Mouse (Mus musculus): ENCODE results near the gene Stx2.

Gene Stx2

GRCm38 (mm10) chr5:128981607-128982006 is 26.8 kb downstream of the Stx2 start:
- POLR2A ChIA-PET: interaction anchor here in 2 of 4 experiments (1.1 to 1.5 kb wide), 4 partner anchors 19 to 47 kb away, joined by 3 to 4 read pairs (median 3); partner anchors contain the start of gene Stx2 (in 1 of the 2)

DNA sequence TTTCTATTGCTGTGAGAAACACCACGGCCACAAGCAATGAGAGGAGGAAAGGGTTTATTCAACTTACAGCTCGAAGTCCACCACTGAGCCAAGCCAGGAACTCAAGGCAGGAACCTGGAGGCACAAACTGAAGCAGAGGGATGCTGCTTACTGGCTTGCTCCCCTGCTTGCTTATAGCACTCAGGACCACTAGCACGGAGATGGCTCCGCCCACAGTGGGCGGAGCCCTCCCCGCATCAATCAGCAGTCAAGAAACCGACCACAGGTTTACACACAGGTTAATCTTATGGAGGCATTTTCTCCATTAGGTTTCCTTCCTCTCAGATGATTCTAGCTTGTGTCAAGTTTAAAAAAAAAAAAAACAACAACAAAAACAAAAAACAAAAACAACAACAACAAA is 27.5 kb downstream of the Stx2 start:
- CTCF ChIA-PET: interaction anchor here (0.6 to 2.3 kb wide), 38 partner anchors 10 to 1181 kb away, joined by 3 to 17 read pairs (median 3); partner anchors contain the start of gene Rimbp2 (in 2 of the 4)
- POLR2A ChIA-PET: interaction anchor here in 3 of 4 experiments (0.6 to 1.5 kb wide), 4 partner anchors 10 to 382 kb away, joined by 3 to 4 read pairs (median 3); no protein-coding TSS in a partner anchor

More at GRCm38 (mm10) chr5:128981607-128982006, 26.8 kb downstream of the Stx2 start:
- CTCF ChIA-PET: interaction anchor here (0.6 to 2.3 kb wide), 43 partner anchors 10 to 1576 kb away, joined by 3 to 17 read pairs (median 3); partner anchors contain the start of genes Rimbp2 (in 2 of the 4) and Stx2 (in 1 of the 4)

DNA sequence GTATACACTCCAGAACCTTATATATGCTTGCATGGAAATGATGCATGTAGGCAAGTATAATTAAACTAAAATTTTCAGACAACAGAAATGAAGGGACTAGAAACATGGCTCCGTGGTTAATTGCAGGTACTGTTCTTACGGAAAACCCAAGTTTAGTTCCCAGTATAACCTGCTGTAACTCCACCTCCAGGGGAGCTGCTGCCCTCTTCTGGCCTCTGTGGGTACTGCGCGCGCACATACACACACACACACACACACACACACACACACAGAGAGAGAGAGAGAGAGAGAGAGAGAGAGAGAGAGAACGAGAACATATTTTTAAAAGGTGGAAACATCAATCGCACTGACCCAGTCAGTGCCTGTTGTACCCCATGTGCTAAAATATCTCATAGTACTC is 29.4 kb downstream of the Stx2 start:
- CTCF ChIA-PET: interaction anchor here (0.6 to 1.7 kb wide), 9 partner anchors 10 to 1209 kb away, joined by 3 to 10 read pairs (median 4); partner anchors contain the start of gene Rimbp2 (in 1 of the 4)
- POLR2A ChIA-PET: interaction anchor here in 2 of 4 experiments (0.8 to 1.0 kb wide), 2 partner anchors 8 to 24 kb away, joined by 3 read pairs; no protein-coding TSS in a partner anchor

- CTCF ChIA-PET: interaction anchor here in 2 of 4 experiments (0.5 to 1.0 kb wide), 2 partner anchors 9 to 243 kb away, joined by 3 read pairs; no protein-coding TSS in a partner anchor
These were observed 30.9 kb downstream of the Stx2 start for GRCm38 (mm10) chr5:128977466-128977865.

GRCm38 (mm10) chr5:128976266-128976665 is 32.1 kb downstream of the Stx2 start:
- POLR2A ChIA-PET: interaction anchor here in 1 of 4 experiments (0.6 to 1.7 kb wide), 4 partner anchors 10 to 141 kb away, joined by 3 to 5 read pairs (median 4); partner anchors contain the start of gene Rimbp2

More at GRCm38 (mm10) chr5:128977466-128977865, 30.9 kb downstream of the Stx2 start:
- POLR2A ChIA-PET: interaction anchor here in 2 of 4 experiments (0.6 to 1.7 kb wide), 3 partner anchors 9 to 1236 kb away, joined by 3 read pairs; partner anchors contain the start of gene Rimbp2 (in 1 of the 2)

DNA sequence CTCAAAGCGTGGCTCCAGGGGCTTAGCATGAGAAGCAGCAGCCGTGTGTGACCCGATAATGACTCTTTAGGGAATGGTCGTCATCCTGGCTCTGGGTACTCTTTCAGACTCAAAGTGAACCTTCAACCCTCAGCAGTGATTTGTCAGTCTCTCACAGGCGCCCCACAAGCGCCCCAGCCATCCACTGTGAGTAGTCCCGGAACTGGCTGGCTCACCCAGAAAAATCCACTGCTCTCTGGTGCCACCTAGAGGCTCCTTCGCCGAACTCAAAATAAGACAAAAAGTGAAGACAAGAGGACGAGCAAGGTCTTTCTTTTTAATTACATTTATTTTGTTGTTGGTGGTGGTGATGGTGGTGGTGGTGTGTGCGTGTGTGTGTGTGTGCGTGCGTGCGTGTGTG is 37.1 kb downstream of the Stx2 start:
- POLR2A ChIA-PET: interaction anchor here (0.6 to 1.4 kb wide), 9 partner anchors 12 to 288 kb away, joined by 3 to 6 read pairs (median 3); partner anchors contain the start of gene Rimbp2 (in 2 of the 4)
- CTCF ChIA-PET: interaction anchor here (0.6 to 2.3 kb wide), 59 partner anchors 10 to 973 kb away, joined by 3 to 19 read pairs (median 4); partner anchors contain the start of gene Rimbp2 (in 3 of the 4)

More at GRCm38 (mm10) chr5:128976266-128976665, 32.1 kb downstream of the Stx2 start:
- CTCF ChIA-PET: interaction anchor here (0.6 to 2.9 kb wide), 32 partner anchors 8 to 1498 kb away, joined by 3 to 22 read pairs (median 4); partner anchors contain the start of gene Rimbp2 (in 3 of the 4)

- CTCF ChIA-PET: interaction anchor here (0.5 to 2.3 kb wide), 46 partner anchors 9 to 478 kb away, joined by 3 to 19 read pairs (median 4); partner anchors contain the start of gene Rimbp2 (in 3 of the 4)
- POLR2A ChIA-PET: interaction anchor here in 3 of 4 experiments (0.6 to 1.4 kb wide), 8 partner anchors 13 to 271 kb away, joined by 3 read pairs; partner anchors contain the start of gene Rimbp2 (in 2 of the 3)
These were observed 37.5 kb downstream of the Stx2 start for GRCm38 (mm10) chr5:128970878-128971277.

- ChIA-PET CTCF (interaction anchor here (0.6 to 3.0 kb wide), 24 partner anchors 10 to 1781 kb away, joined by 3 to 24 read pairs (median 4); partner anchors contain the start of gene Rimbp2 (in 1 of the 4)), POLR2A (interaction anchor here in 1 of 4 experiments (0.6 kb wide), 1 partner anchor 82 kb away, joined by 3 read pairs; no protein-coding TSS in a partner anchor)
These were observed 44.0 kb downstream of the Stx2 start for GRCm38 (mm10) chr5:128964353-128964752.

GRCm38 (mm10) chr5:128958916-128959315 is 49.5 kb downstream of the Stx2 start:
- CTCF ChIA-PET: interaction anchor here in 1 of 4 experiments (0.7 kb wide), 1 partner anchor 10 kb away, joined by 3 read pairs; no protein-coding TSS in a partner anchor
- POLR2A ChIA-PET: no interaction called here

- ChIA-PET POLR2A (interaction anchor here in 1 of 4 experiments (1.4 kb wide), 1 partner anchor 17 kb away, joined by 3 read pairs; no protein-coding TSS in a partner anchor), CTCF (interaction anchor here (0.6 to 2.0 kb wide), 19 partner anchors 11 to 439 kb away, joined by 3 to 24 read pairs (median 6); no protein-coding TSS in a partner anchor)
These were observed 54.0 kb downstream of the Stx2 start for GRCm38 (mm10) chr5:128954371-128954770.

DNA sequence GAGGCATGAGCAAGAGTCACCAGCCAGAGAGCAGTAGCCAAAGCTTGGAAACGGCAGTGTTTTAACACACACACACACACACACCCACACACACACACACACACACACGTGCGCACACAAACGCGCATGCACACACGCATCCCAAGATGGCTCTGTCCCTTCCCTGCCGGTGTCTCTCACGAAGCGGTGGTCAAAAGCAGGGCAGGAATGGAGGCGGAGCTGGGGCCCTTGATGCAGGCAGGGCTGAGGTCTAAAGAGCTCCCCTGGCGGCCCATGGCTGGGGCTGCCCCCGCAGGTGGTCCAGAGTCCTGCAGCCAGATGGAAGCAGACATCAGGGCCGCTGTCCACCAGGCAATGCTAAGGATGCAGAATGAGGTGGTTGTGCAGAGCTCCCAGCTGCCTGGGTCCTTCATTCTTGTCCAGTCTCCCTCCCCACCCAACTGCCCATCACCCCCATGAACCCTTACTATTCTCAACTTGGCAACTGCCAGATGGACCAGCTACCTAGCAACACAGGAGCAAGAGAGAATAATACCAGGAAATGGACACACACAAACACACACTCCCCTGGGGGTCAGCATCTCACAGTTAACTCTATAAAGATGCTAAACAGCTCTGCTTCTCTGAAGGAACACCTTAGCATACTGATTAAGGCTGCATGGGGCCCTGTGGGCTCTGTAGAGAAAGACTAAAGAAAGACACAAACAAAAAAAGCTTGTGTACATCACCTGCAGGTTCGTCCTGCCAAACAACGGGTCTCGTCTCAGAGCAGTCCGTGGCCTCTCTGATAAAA is 54.9 kb downstream of the Stx2 start, which contains the start of gene Rimbp2:
Gene Rimbp2, minus strand, starts transcription at position 209 of the 793 bp plus-strand sequence.
- ChIA-PET CTCF (interaction anchor here (0.6 to 2.0 kb wide), 55 partner anchors 9 to 1444 kb away, joined by 3 to 24 read pairs (median 5); no protein-coding TSS in a partner anchor), POLR2A (interaction anchor here in 3 of 4 experiments (0.5 to 1.4 kb wide), 10 partner anchors 8 to 106 kb away, joined by 3 to 4 read pairs (median 3); no protein-coding TSS in a partner anchor)

- ChIA-PET POLR2A (interaction anchor here in 3 of 4 experiments (0.5 to 1.4 kb wide), 8 partner anchors 9 to 40 kb away, joined by 3 to 5 read pairs (median 3); no protein-coding TSS in a partner anchor), CTCF (interaction anchor here (0.6 to 2.0 kb wide), 50 partner anchors 9 to 1445 kb away, joined by 3 to 24 read pairs (median 5); no protein-coding TSS in a partner anchor)
These were observed 55.8 kb downstream of the Stx2 start for GRCm38 (mm10) chr5:128952291-128953195.

DNA sequence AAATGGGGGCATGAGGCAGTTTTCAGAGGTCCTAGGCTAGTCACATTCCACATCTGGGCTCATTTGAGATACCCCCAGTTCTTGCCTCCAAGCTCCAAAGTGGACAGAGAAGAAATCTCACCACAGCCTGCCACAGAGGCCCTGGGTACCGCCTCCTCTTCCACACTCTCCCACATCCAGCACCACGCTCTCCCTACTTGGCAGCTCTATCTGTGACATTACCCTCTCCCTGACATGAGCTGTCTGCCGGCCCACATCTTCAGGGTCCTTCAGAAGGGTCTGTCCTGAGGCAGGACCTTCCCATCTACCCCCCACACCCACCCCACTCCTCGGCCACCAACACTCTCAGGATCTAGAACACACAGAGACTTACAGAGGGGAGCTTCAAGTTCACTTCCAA is 56.9 kb downstream of the Stx2 start:
- POLR2A ChIA-PET: interaction anchor here in 1 of 4 experiments (0.7 to 0.8 kb wide), 3 partner anchors 19 to 34 kb away, joined by 3 to 5 read pairs (median 4); no protein-coding TSS in a partner anchor
- CTCF ChIA-PET: interaction anchor here (0.6 to 1.7 kb wide), 8 partner anchors 11 to 1248 kb away, joined by 3 to 8 read pairs (median 4); no protein-coding TSS in a partner anchor

DNA sequence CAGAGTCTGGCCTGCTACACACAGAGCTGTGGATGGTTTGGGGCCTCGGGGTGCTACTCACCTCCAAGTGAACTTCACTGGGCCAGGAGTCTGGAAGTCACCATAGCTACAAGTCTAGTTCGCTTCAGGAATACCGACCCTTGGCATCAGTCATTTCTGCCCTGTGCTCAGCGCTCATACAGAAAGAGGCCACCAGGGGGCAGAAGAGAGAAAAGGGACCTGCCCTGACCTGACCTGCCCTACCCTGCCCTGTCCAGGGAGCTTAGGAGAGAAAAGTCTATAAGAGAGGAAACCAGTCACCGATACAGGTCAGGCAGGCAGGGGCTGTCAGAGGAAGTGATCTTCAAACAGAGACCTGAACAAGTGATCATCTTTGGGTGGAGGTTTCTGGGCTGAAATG is 61.3 kb downstream of the Stx2 start:
- CTCF ChIA-PET: interaction anchor here (0.5 to 2.3 kb wide), 24 partner anchors 10 to 1355 kb away, joined by 3 to 9 read pairs (median 4); no protein-coding TSS in a partner anchor
- POLR2A ChIA-PET: interaction anchor here in 2 of 4 experiments (0.6 to 1.1 kb wide), 2 partner anchors 35 to 810 kb away, joined by 3 read pairs; no protein-coding TSS in a partner anchor

- ChIA-PET POLR2A (interaction anchor here in 1 of 4 experiments (0.7 kb wide), 1 partner anchor 9 kb away, joined by 3 read pairs; no protein-coding TSS in a partner anchor), CTCF (interaction anchor here in 2 of 4 experiments (1.2 to 2.1 kb wide), 2 partner anchors 13 kb away, joined by 5 to 9 read pairs; partner anchors contain the start of gene Rimbp2 (in 2 of the 2))
These were observed 67.9 kb downstream of the Stx2 start for GRCm38 (mm10) chr5:128940436-128940835.

DNA sequence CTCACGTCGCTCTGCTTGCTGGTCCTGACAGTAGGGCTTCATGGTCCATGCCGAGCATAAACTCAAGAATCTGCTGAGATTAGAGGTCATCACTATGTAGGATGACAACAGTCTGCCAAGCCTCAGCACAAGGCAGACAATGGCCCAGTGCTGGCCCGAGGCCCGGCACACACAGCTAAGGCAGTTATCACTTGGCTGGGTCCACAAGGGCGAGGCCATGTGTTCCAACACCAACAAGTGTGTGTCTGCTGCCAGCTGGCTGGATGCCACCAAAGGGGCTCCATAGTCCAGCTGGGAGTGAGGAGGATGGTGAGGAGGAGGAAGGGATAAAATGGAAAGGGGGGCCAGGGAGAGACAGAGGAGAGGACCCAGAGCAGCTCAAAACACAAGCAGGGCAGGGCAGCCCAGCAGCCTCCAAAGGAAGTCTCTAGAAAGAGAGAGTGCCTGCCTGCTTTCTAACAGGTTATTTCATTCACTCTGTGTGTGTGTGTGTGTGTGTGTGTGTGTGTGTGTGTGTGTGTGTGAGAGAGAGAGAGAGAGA is 72.9 kb downstream of the Stx2 start:
- CTCF ChIA-PET: interaction anchor here (0.5 to 1.6 kb wide), 7 partner anchors 11 to 159 kb away, joined by 3 to 10 read pairs (median 5); partner anchors contain the start of gene Rimbp2 (in 2 of the 4)
- POLR2A ChIA-PET: interaction anchor here in 1 of 4 experiments (0.7 kb wide), 2 partner anchors 65 to 352 kb away, joined by 3 to 4 read pairs; no protein-coding TSS in a partner anchor
